Mouse (Mus musculus) heart, adult 2 months (tissue): ENCODE data around the gene Fermt2. TPM values are rescaled to one million over a fixed set of nuclear protein-coding genes. Genes with fewer than 3 reads are reported as not detected.

Experiments used
- DNase-seq, 2 experiments: peaks; one replicate each; pipeline ENCODE4 v3.0.0; 2021
- H3K27ac ChIP-seq: fragments of 200-600 bp; 2 replicates; pipeline ENCODE4 v1.8.1; 2022
- H3K27me3 ChIP-seq: fragments of 200-500 bp; 2 replicates; pipeline ENCODE4 v1.6.1; 2012; ENCODE audit warnings: mild to moderate bottlenecking, low read length, inconsistent platforms, mixed read lengths; ENCODE audit not compliant: control insufficient read depth, insufficient read depth
- H3K36me3 ChIP-seq: fragments of 200-500 bp; 2 replicates; pipeline ENCODE4 v1.6.1; 2012; ENCODE audit warnings: low read length, inconsistent platforms; ENCODE audit not compliant: control insufficient read depth, insufficient read depth
- H3K4me1 ChIP-seq: fragments of 200-500 bp; 2 replicates; pipeline ENCODE4 v1.6.1; 2011; ENCODE audit warnings: low read length; ENCODE audit not compliant: control insufficient read depth, insufficient read depth
- H3K4me3 ChIP-seq: fragments of 200-600 bp; 2 replicates; pipeline ENCODE4 v1.8.1; 2022
- H3K79me2 ChIP-seq: fragments of 200-500 bp; replicated peaks from 2 replicates; pipeline ENCODE4 v1.6.1; 2012; ENCODE audit warnings: mild to moderate bottlenecking, inconsistent platforms, low read length, moderate library complexity, mixed read lengths; ENCODE audit not compliant: control insufficient read depth, insufficient read depth
- H3K9ac ChIP-seq: fragments of 200-500 bp; 2 replicates; pipeline ENCODE4 v1.6.1; 2012; ENCODE audit warnings: low read depth, mild to moderate bottlenecking, control low read depth, inconsistent platforms, low read length, mixed read lengths
- CTCF ChIP-seq: fragments of 200-600 bp; IDR thresholded peaks from 2 replicates; pipeline ENCODE4 v1.8.1; 2022; ENCODE audit warnings: antibody characterized with exemption, mild to moderate bottlenecking, moderate library complexity
- EP300 ChIP-seq: fragments of 200-500 bp; IDR thresholded peaks from 2 replicates; pipeline ENCODE4 v1.6.1; 2011; ENCODE audit warnings: low read depth, low read length, control low read depth; ENCODE audit not compliant: insufficient read depth
- POLR2A ChIP-seq: fragments of 200-500 bp; IDR thresholded peaks from 2 replicates; pipeline ENCODE4 v1.6.1; 2011; ENCODE audit warnings: mild to moderate bottlenecking, low read depth, low read length, control low read depth; ENCODE audit not compliant: insufficient read depth
- WGBS: fragments of 180-500 bp; shearing (Covaris S2); methylation state at CpG from one replicate; pipeline ENCODE4 v1.1.7; 2018; 5-methylcytosine and 5-hydroxymethylcytosine counted together
- intact Hi-C: fragments of 180-260 bp; cut with DNase I; formaldehyde crosslinking; loops from one replicate; pipeline ENCODE4 v1.15.1; 2025
- polyA plus RNA-seq: library from polyadenylated mRNA; depleted of rRNA; stranded (reverse); fragments of >200 nt; gene quantifications from 2 replicates; pipeline ENCODE4 v1.2.3, GENCODE M21; 2012
- total RNA-seq, 2 experiments: library from RNA; stranded (reverse); gene quantifications; 2 replicates each; pipeline ENCODE4 v1.2.3; 2021

Gene Fermt2
- total and polyA plus RNA-seq, 3 experiments: 80.7 to 250 (median 230) TPM

- DNase-seq: no peak
- Histone ChIP-seq H3K4me3 (no peak overlapping the region), H3K36me3 (peaks cover 32% of the 10 kb centered on the region), H3K27me3 (no peaks in the 10 kb centered on the region), H3K27ac (no peak overlapping the region), H3K4me1 (peaks cover 23% of the 10 kb centered on the region), H3K79me2 (no peaks in the 10 kb centered on the region), H3K9ac (no peak overlapping the region)
- TF ChIP-seq EP300 (no peak), CTCF (no peak), POLR2A (no peak)
- intact Hi-C loops: no loop called here
- 90% methylated on average over 10 of the region's 10 CpGs for WGBS
Observed at GRCm38 (mm10) chr14:45460491-45460890, 69.4 kb downstream of the Fermt2 start.

GRCm38 (mm10) chr14:45459877-45460276 is 70.0 kb downstream of the Fermt2 start:
- Histone ChIP-seq H3K4me3 (no peak overlapping the region), H3K27ac (no peak overlapping the region), H3K79me2 (no peaks in the 10 kb centered on the region), H3K27me3 (no peaks in the 10 kb centered on the region), H3K4me1 (peaks cover 29% of the 10 kb centered on the region), H3K9ac (no peak overlapping the region), H3K36me3 (peaks cover 34% of the 10 kb centered on the region)
- DNase-seq: no peak
- TF ChIP-seq POLR2A (no peak), CTCF (no peak), EP300 (no peak)
- intact Hi-C loops: loop anchor here (2.0 to 5.0 kb wide), 2 partner anchors 17 to 32 kb away; no protein-coding TSS in a partner anchor
- WGBS: 88% methylated on average over 14 of the region's 14 CpGs

- H3K79me2 ChIP-seq: no peaks in the 10 kb centered on the region
- peaks cover 21% of the 10 kb centered on the region for H3K36me3 ChIP-seq
- TF ChIP-seq EP300 (0 out of 2 replicates have a peak, but pooled peaks have one; percentile 16), CTCF (no peak)
- H3K27ac ChIP-seq: peak overlapping the region; percentile 81
- intact Hi-C loops: loop anchor here (2.0 to 5.0 kb wide), 2 partner anchors 35 to 74 kb away; partner anchors contain the start of gene Fermt2
- 23% methylated on average over 9 of the region's 9 CpGs for WGBS
- H3K4me1 ChIP-seq: peaks cover 33% of the 10 kb centered on the region
- DNase-seq: peak; percentile 68 to 72
- H3K27me3 ChIP-seq: no peaks in the 10 kb centered on the region
- no peak overlapping the region for H3K4me3 ChIP-seq
- H3K9ac ChIP-seq: no peak overlapping the region; the same call in 1 of the 2 replicates
Observed at GRCm38 (mm10) chr14:45457003-45457402, 72.9 kb downstream of the Fermt2 start.

DNA sequence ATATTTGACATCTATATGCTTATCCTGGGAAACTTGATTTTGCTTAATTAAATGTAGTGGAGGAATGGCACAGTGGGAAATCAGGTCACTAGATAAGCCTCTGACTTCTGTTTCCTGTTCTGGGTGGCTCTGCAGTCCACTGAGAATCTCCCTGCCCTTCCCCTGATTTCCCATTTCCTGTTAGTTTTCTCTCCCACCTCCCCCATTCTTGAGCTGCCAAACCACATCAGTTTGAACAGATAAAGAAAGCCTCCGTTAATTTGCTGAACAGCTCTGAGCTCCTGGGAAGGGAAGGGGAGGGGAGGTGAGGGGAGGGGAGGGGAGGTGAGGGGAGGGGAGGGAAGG is 73.4 kb downstream of the Fermt2 start:
- TF ChIP-seq EP300: no peak
- TF ChIP-seq POLR2A: 0 out of 2 replicates have a peak, but pooled peaks have one; percentile 24
- TF ChIP-seq CTCF: no peak
- peak in 1 of 2 experiments; percentile 56 for DNase-seq
- intact Hi-C loops: loop anchor here (2.0 to 5.0 kb wide), 2 partner anchors 36 to 74 kb away; partner anchors contain the start of gene Fermt2
- H3K36me3 ChIP-seq: peaks cover 19% of the 10 kb centered on the region
- peak overlapping the region; percentile 81 for H3K27ac ChIP-seq
- no peak overlapping the region for H3K9ac ChIP-seq
- no CpG with 5 or more reads among the region's 1 CpGs for WGBS
- H3K4me1 ChIP-seq: peaks cover 34% of the 10 kb centered on the region
- H3K79me2 ChIP-seq: no peaks in the 10 kb centered on the region
- no peaks in the 10 kb centered on the region for H3K27me3 ChIP-seq
- H3K4me3 ChIP-seq: no peak overlapping the region

DNA sequence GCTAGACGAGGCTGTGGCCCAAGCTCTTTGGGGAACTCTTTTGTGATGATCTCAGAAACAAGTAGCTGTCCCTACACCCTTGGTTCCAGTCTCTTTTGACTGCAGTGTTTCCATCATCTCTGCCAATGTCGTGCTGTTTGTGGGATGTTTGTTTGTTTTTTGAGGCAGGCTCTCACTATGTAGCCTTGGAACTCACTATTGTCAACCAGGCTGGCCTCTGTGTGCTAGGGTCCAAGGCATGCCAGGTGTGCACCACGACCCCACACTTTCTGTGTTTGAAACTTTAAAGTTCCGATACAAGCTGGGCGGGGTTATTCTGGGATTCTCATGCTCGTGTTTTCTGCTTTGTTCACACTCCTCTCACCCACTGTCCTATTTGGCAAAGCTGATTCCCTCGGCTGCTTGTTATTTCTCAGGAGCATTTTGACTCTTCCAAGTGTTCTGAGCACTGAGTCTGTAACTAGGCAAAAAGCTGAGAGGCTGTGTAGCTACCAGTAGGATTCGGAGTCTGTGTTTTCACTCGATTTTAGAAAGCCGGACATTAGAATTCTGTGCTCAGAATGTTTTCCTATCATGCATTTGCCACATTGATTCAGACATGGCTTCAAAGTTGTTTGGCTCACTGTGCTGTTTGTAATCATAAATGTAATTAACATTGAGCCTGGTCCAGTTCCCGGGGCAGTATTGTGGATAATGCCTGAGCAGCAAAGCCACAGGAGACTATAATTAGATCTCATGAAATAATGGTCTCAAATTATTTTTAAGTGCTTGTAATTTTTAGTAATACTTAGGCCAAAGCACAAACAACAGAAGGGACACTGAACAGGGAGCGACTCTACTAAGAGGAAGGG is 74.0 kb downstream of the Fermt2 start:
- no peak for TF ChIP-seq EP300
- Histone ChIP-seq H3K27ac (peak overlapping the region; percentile 81), H3K79me2 (no peaks in the 10 kb centered on the region), H3K4me1 (peaks cover 35% of the 10 kb centered on the region), H3K4me3 (no peak overlapping the region), H3K36me3 (peaks cover 19% of the 10 kb centered on the region), H3K27me3 (no peaks in the 10 kb centered on the region), H3K9ac (no peak overlapping the region)
- intact Hi-C loops: loop anchor here (2.0 to 5.0 kb wide), 2 partner anchors 36 to 75 kb away; partner anchors contain the start of gene Fermt2
- WGBS: 11% methylated on average over 12 of the region's 12 CpGs
- DNase-seq: peak in 1 of 2 experiments; percentile 40
